Mouse (Mus musculus): ENCODE measurements around the gene Krt81. TPM values are rescaled to one million over a fixed set of nuclear protein-coding genes. Genes with fewer than 3 reads are reported as not detected.

Gene Krt81
- polyA plus RNA-seq, 1 experiment from 2014 or later, result not detected

GRCm38 (mm10) chr15:101440837-101441236, 22.7 kb downstream of the Krt81 start:
- Histone ChIP-seq H3K4me2 (ENCODE audit: low read depth, low read length, severe bottlenecking) (no peak overlapping the region), H3K4me3 (ENCODE audit: low read depth, low read length) (no peak overlapping the region), H3K27me3 (ENCODE audit: control insufficient read depth, insufficient read depth, low read length) (peaks cover 11% of the 10 kb centered on the region), H3K9me3 (ENCODE audit: control insufficient read depth, low read length) (no peaks in the 10 kb centered on the region), H3K4me1 (replicated peaks; ENCODE audit: control insufficient read depth, insufficient read depth, low read length) (peaks cover 4% of the 10 kb centered on the region; the same call in 1 of the 2 replicates), H3K36me3 (ENCODE audit: control insufficient read depth, insufficient read depth, low read length) (no peaks in the 10 kb centered on the region), H3K27ac (ENCODE audit: low read depth, low read length) (no peak overlapping the region), H3K9ac (ENCODE audit: low read length) (no peak overlapping the region)
- DNase-seq (ENCODE audit: low spot score), result no peak
- no peak for ATAC-seq (replicated peaks; ENCODE audit: low FRiP score)
- WGBS, result 81% methylated on average over 4 of the region's 4 CpGs

- Histone ChIP-seq H3K27me3 (ENCODE audit: control insufficient read depth, insufficient read depth, low read length) (peaks cover 11% of the 10 kb centered on the region), H3K4me1 (replicated peaks; ENCODE audit: control insufficient read depth, insufficient read depth, low read length) (peaks cover 4% of the 10 kb centered on the region; the same call in 1 of the 2 replicates), H3K27ac (ENCODE audit: low read depth, low read length) (no peak within 1 kb of the TSS), H3K4me2 (ENCODE audit: low read depth, low read length, severe bottlenecking) (peak within 1 kb of the TSS; percentile 58), H3K9ac (ENCODE audit: low read length) (peak within 1 kb of the TSS; percentile 39; the same call in 1 of the 2 replicates), H3K4me3 (ENCODE audit: low read depth, low read length) (peak within 1 kb of the TSS; percentile 26), H3K36me3 (ENCODE audit: control insufficient read depth, insufficient read depth, low read length) (no peaks in the 10 kb centered on the region), H3K9me3 (ENCODE audit: control insufficient read depth, low read length) (no peaks in the 10 kb centered on the region)
- peak; percentile 61 for DNase-seq (ENCODE audit: low spot score)
- WGBS, result 6% methylated on average over 34 of the region's 34 CpGs
- no peak for ATAC-seq (replicated peaks; ENCODE audit: low FRiP score)
Measured at GRCm38 (mm10) chr15:101438555-101438954, 25.0 kb downstream of the Krt81 start, which contains the start of gene Krt87. TSS of gene Krt87 (minus strand) at chr15:101438804.

GRCm38 (mm10) chr15:101436611-101437010, 26.9 kb downstream of the Krt81 start:
- Histone ChIP-seq H3K36me3 (ENCODE audit: control insufficient read depth, insufficient read depth, low read length) (no peaks in the 10 kb centered on the region), H3K4me3 (ENCODE audit: low read depth, low read length) (no peak overlapping the region), H3K4me2 (ENCODE audit: low read depth, low read length, severe bottlenecking) (no peak overlapping the region), H3K27ac (ENCODE audit: low read depth, low read length) (no peak overlapping the region), H3K9ac (ENCODE audit: low read length) (no peak overlapping the region), H3K9me3 (ENCODE audit: control insufficient read depth, low read length) (no peaks in the 10 kb centered on the region), H3K4me1 (replicated peaks; ENCODE audit: control insufficient read depth, insufficient read depth, low read length) (peaks cover 4% of the 10 kb centered on the region; the same call in 1 of the 2 replicates), H3K27me3 (ENCODE audit: control insufficient read depth, insufficient read depth, low read length) (peaks cover 11% of the 10 kb centered on the region)
- DNase-seq (ENCODE audit: low spot score), result no peak
- ATAC-seq (replicated peaks; ENCODE audit: low FRiP score), result no peak
- WGBS, result 95% methylated on average over 7 of the region's 7 CpGs

GRCm38 (mm10) chr15:101424914-101425313, 38.6 kb downstream of the Krt81 start:
- H3K4me2 ChIP-seq (ENCODE audit: low read depth, low read length, severe bottlenecking), result no peak overlapping the region
- H3K27ac ChIP-seq (ENCODE audit: low read depth, low read length), result no peak overlapping the region
- no peaks in the 10 kb centered on the region for H3K4me1 ChIP-seq (replicated peaks; ENCODE audit: control insufficient read depth, insufficient read depth, low read length)
- H3K27me3 ChIP-seq (ENCODE audit: control insufficient read depth, insufficient read depth, low read length), result no peaks in the 10 kb centered on the region
- H3K36me3 ChIP-seq (ENCODE audit: control insufficient read depth, insufficient read depth, low read length), result no peaks in the 10 kb centered on the region
- H3K9ac ChIP-seq (ENCODE audit: low read length), result no peak overlapping the region
- ATAC-seq (replicated peaks; ENCODE audit: low FRiP score) (no peak), DNase-seq (ENCODE audit: low spot score) (no peak)
- 31% methylated on average over 5 of the region's 5 CpGs for WGBS
- H3K4me3 ChIP-seq (ENCODE audit: low read depth, low read length), result no peak overlapping the region
- H3K9me3 ChIP-seq (ENCODE audit: control insufficient read depth, low read length), result no peaks in the 10 kb centered on the region

GRCm38 (mm10) chr15:101420903-101421302, 42.6 kb downstream of the Krt81 start:
- Histone ChIP-seq H3K9ac (ENCODE audit: low read length) (no peak overlapping the region), H3K9me3 (ENCODE audit: control insufficient read depth, low read length) (no peaks in the 10 kb centered on the region), H3K27ac (ENCODE audit: low read depth, low read length) (no peak overlapping the region), H3K4me1 (replicated peaks; ENCODE audit: control insufficient read depth, insufficient read depth, low read length) (no peaks in the 10 kb centered on the region), H3K4me3 (ENCODE audit: low read depth, low read length) (no peak overlapping the region), H3K4me2 (ENCODE audit: low read depth, low read length, severe bottlenecking) (no peak overlapping the region), H3K36me3 (ENCODE audit: control insufficient read depth, insufficient read depth, low read length) (no peaks in the 10 kb centered on the region), H3K27me3 (ENCODE audit: control insufficient read depth, insufficient read depth, low read length) (no peaks in the 10 kb centered on the region)
- peak; percentile 50 for DNase-seq (ENCODE audit: low spot score)
- WGBS, result 61% methylated on average over 6 of the region's 6 CpGs
- ATAC-seq (replicated peaks; ENCODE audit: low FRiP score), result no peak

- Histone ChIP-seq H3K4me2 (ENCODE audit: low read depth, low read length, severe bottlenecking) (no peak overlapping the region), H3K27ac (ENCODE audit: low read depth, low read length) (no peak overlapping the region), H3K36me3 (ENCODE audit: control insufficient read depth, insufficient read depth, low read length) (no peaks in the 10 kb centered on the region), H3K9me3 (ENCODE audit: control insufficient read depth, low read length) (no peaks in the 10 kb centered on the region), H3K9ac (ENCODE audit: low read length) (no peak overlapping the region), H3K27me3 (ENCODE audit: control insufficient read depth, insufficient read depth, low read length) (no peaks in the 10 kb centered on the region), H3K4me1 (replicated peaks; ENCODE audit: control insufficient read depth, insufficient read depth, low read length) (no peaks in the 10 kb centered on the region), H3K4me3 (ENCODE audit: low read depth, low read length) (no peak overlapping the region)
- ATAC-seq (replicated peaks; ENCODE audit: low FRiP score), result no peak
- peak; percentile 9 for DNase-seq (ENCODE audit: low spot score)
- 88% methylated on average over 4 of the region's 4 CpGs for WGBS
Measured at GRCm38 (mm10) chr15:101418950-101419349, 44.6 kb downstream of the Krt81 start.

- Histone ChIP-seq H3K4me2 (ENCODE audit: low read depth, low read length, severe bottlenecking) (no peak overlapping the region), H3K36me3 (ENCODE audit: control insufficient read depth, insufficient read depth, low read length) (no peaks in the 10 kb centered on the region), H3K27me3 (ENCODE audit: control insufficient read depth, insufficient read depth, low read length) (peaks cover 9% of the 10 kb centered on the region), H3K27ac (ENCODE audit: low read depth, low read length) (no peak overlapping the region), H3K9ac (ENCODE audit: low read length) (no peak overlapping the region), H3K9me3 (ENCODE audit: control insufficient read depth, low read length) (no peaks in the 10 kb centered on the region), H3K4me1 (replicated peaks; ENCODE audit: control insufficient read depth, insufficient read depth, low read length) (no peaks in the 10 kb centered on the region), H3K4me3 (ENCODE audit: low read depth, low read length) (no peak overlapping the region)
- 40% methylated on average over 11 of the region's 11 CpGs for WGBS
- ATAC-seq (replicated peaks; ENCODE audit: low FRiP score), result no peak
- DNase-seq (ENCODE audit: low spot score), result no peak
Measured at GRCm38 (mm10) chr15:101414807-101415565, 48.6 kb downstream of the Krt81 start.

- DNase-seq (ENCODE audit: low spot score) (no peak), ATAC-seq (replicated peaks; ENCODE audit: low FRiP score) (no peak)
- Histone ChIP-seq H3K9ac (ENCODE audit: low read length) (no peak overlapping the region), H3K4me3 (ENCODE audit: low read depth, low read length) (no peak overlapping the region), H3K9me3 (ENCODE audit: control insufficient read depth, low read length) (no peaks in the 10 kb centered on the region), H3K27me3 (ENCODE audit: control insufficient read depth, insufficient read depth, low read length) (peaks cover 9% of the 10 kb centered on the region), H3K4me2 (ENCODE audit: low read depth, low read length, severe bottlenecking) (no peak overlapping the region), H3K4me1 (replicated peaks; ENCODE audit: control insufficient read depth, insufficient read depth, low read length) (no peaks in the 10 kb centered on the region), H3K36me3 (ENCODE audit: control insufficient read depth, insufficient read depth, low read length) (no peaks in the 10 kb centered on the region), H3K27ac (ENCODE audit: low read depth, low read length) (no peak overlapping the region)
- 57% methylated on average over 7 of the region's 7 CpGs for WGBS
Measured at GRCm38 (mm10) chr15:101413916-101414635, 49.5 kb downstream of the Krt81 start.
